Mouse (Mus musculus) CH12.LX (cell line): Measurements from ENCODE around the gene Nedd4.

Experiments
- CHD2 ChIP-seq: IDR thresholded peaks from 2 replicates; pipeline ENCODE4 v1.6.1; 2011; ENCODE audit warnings: low read length, improper control_type of control experiment
- CTCF ChIP-seq, 2 experiments: IDR thresholded peaks in 1 of 2; conservative IDR thresholded peaks in 1 of 2; 2 replicates each; pipeline ENCODE4 v1.5.1; 2011 to 2012; ENCODE audit warnings: low read depth in 2 of 2, low read length in 2 of 2, improper control_type of control experiment in 1 of 2, inconsistent platforms in 1 of 2, mild to moderate bottlenecking in 1 of 2, moderate library complexity in 1 of 2
- MAFK ChIP-seq: IDR thresholded peaks from 2 replicates; pipeline ENCODE4 v1.6.1; 2011; ENCODE audit warnings: low read length, improper control_type of control experiment; ENCODE audit not compliant: insufficient replicate concordance
- MAX ChIP-seq: IDR thresholded peaks from 2 replicates; pipeline ENCODE4 v1.6.1; 2011; ENCODE audit warnings: low read length, improper control_type of control experiment
- MEF2A ChIP-seq: IDR thresholded peaks from 2 replicates; pipeline ENCODE4 v1.6.1; 2014; ENCODE audit warnings: low read depth, mild to moderate bottlenecking, inconsistent platforms, low read length, improper control_type of control experiment, borderline replicate concordance
- POLR2A ChIP-seq: IDR thresholded peaks from 2 replicates; pipeline ENCODE4 v1.6.1; 2011; ENCODE audit warnings: low read depth, mild to moderate bottlenecking, improper control_type of control experiment, low read length
- SIN3A ChIP-seq: IDR thresholded peaks from 2 replicates; pipeline ENCODE4 v1.6.1; 2012; ENCODE audit warnings: low read length, improper control_type of control experiment, inconsistent platforms
- TBP ChIP-seq: conservative IDR thresholded peaks from 2 replicates; pipeline ENCODE4 v1.6.1; 2011; ENCODE audit warnings: low read depth, low read length, improper control_type of control experiment
- USF1 ChIP-seq: IDR thresholded peaks from 2 replicates; pipeline ENCODE4 v1.6.1; 2014; ENCODE audit warnings: low read depth, mild to moderate bottlenecking, inconsistent platforms, low read length, improper control_type of control experiment
- ZC3H11A ChIP-seq: IDR thresholded peaks from 2 replicates; pipeline ENCODE4 v1.6.1; 2012; ENCODE audit warnings: low read depth, mild to moderate bottlenecking, inconsistent platforms, low read length, improper control_type of control experiment
- ZKSCAN1 ChIP-seq: IDR thresholded peaks from 2 replicates; pipeline ENCODE4 v1.6.1; 2012; ENCODE audit warnings: low read depth, inconsistent platforms, low read length, improper control_type of control experiment, borderline replicate concordance
- ZNF384 ChIP-seq: IDR thresholded peaks from 2 replicates; pipeline ENCODE4 v1.6.1; 2012; ENCODE audit warnings: low read depth, low read length, improper control_type of control experiment, inconsistent platforms

- no peak for TF ChIP-seq ZKSCAN1
- TF ChIP-seq SIN3A = no peak
- TF ChIP-seq ZC3H11A = no peak
- TF ChIP-seq MAFK = no peak
- no peak for TF ChIP-seq TBP
- TF ChIP-seq CTCF (conservative IDR thresholded peaks at IDR 0.05 in 1 of 2, IDR thresholded peaks at IDR 0.05 in 1 of 2; ENCODE audit: low read depth in 2 of 2, low read length in 2 of 2) = no peak
- no peak for TF ChIP-seq CHD2
- no peak for TF ChIP-seq ZNF384
- TF ChIP-seq MAX = no peak
- no peak for TF ChIP-seq POLR2A
- no peak for TF ChIP-seq MEF2A
- no peak for TF ChIP-seq USF1
Measured at GRCm38 (mm10) chr9:72657694-72658093, 4.5 kb upstream of the Nedd4 start.
